Mouse (Mus musculus): ENCODE results near the gene Arid1b.

Gene Arid1b

GRCm38 (mm10) chr17:4995561-4996051, 1.5 kb downstream of the Arid1b start:
- DNase-seq (ENCODE audit: low spot score) = peak; percentile 77

- peak; percentile 43 for DNase-seq (ENCODE audit: low spot score)
Observed at GRCm38 (mm10) chr17:4996121-4996813, 2.1 kb downstream of the Arid1b start.

GRCm38 (mm10) chr17:4996814-4997549, 2.9 kb downstream of the Arid1b start:
- peak; percentile 55 for DNase-seq (ENCODE audit: low spot score)

- DNase-seq (ENCODE audit: low spot score) = no peak
Observed at GRCm38 (mm10) chr17:4997968-4998367, 3.8 kb downstream of the Arid1b start.

GRCm38 (mm10) chr17:4999256-4999655, 5.1 kb downstream of the Arid1b start:
- DNase-seq (ENCODE audit: low spot score) = no peak

- DNase-seq (ENCODE audit: low spot score) = no peak
Observed at GRCm38 (mm10) chr17:5000001-5000400, 5.9 kb downstream of the Arid1b start.

- DNase-seq (ENCODE audit: low spot score) = no peak
Observed at GRCm38 (mm10) chr17:5000871-5001270, 6.7 kb downstream of the Arid1b start.

GRCm38 (mm10) chr17:5001531-5002131, 7.5 kb downstream of the Arid1b start:
- DNase-seq (ENCODE audit: low spot score) = no peak

GRCm38 (mm10) chr17:5002937-5003508, 8.9 kb downstream of the Arid1b start:
- DNase-seq (ENCODE audit: low spot score) = peak; percentile 38

GRCm38 (mm10) chr17:5004266-5004665, 10.1 kb downstream of the Arid1b start:
- DNase-seq (ENCODE audit: low spot score) = no peak

GRCm38 (mm10) chr17:5004706-5005105, 10.6 kb downstream of the Arid1b start:
- no peak for DNase-seq (ENCODE audit: low spot score)

GRCm38 (mm10) chr17:5005285-5005684, 11.2 kb downstream of the Arid1b start:
- no peak for DNase-seq (ENCODE audit: low spot score)

- DNase-seq (ENCODE audit: low spot score) = no peak
Observed at GRCm38 (mm10) chr17:5007156-5007658, 13.1 kb downstream of the Arid1b start.

- DNase-seq (ENCODE audit: low spot score) = no peak
Observed at GRCm38 (mm10) chr17:5008236-5008635, 14.1 kb downstream of the Arid1b start.

GRCm38 (mm10) chr17:5008761-5009160, 14.6 kb downstream of the Arid1b start:
- DNase-seq (ENCODE audit: low spot score) = no peak

GRCm38 (mm10) chr17:5009526-5010260, 15.6 kb downstream of the Arid1b start:
- no peak for DNase-seq (ENCODE audit: low spot score)

GRCm38 (mm10) chr17:5010781-5011180, 16.6 kb downstream of the Arid1b start:
- no peak for DNase-seq (ENCODE audit: low spot score)

GRCm38 (mm10) chr17:5012091-5012490, 18.0 kb downstream of the Arid1b start:
- no peak for DNase-seq (ENCODE audit: low spot score)

GRCm38 (mm10) chr17:5012517-5012916, 18.4 kb downstream of the Arid1b start:
- no peak for DNase-seq (ENCODE audit: low spot score)

GRCm38 (mm10) chr17:5014327-5014957, 20.3 kb downstream of the Arid1b start:
- no peak for DNase-seq (ENCODE audit: low spot score)

GRCm38 (mm10) chr17:5016404-5016803, 22.3 kb downstream of the Arid1b start:
- DNase-seq (ENCODE audit: low spot score) = no peak

Measured in layer of hippocampus, adult 11-12 months (tissue).